Mouse (Mus musculus) fat pad, adult 2 months (tissue): Measurements from ENCODE around the gene Prdm1.

Source experiments
- DNase-seq: peaks from one replicate; pipeline ENCODE4 v3.0.0-alpha.2; 2011; ENCODE audit warnings: low read depth, low spot score; ENCODE audit errors: extremely low read depth

Gene Prdm1

DNA sequence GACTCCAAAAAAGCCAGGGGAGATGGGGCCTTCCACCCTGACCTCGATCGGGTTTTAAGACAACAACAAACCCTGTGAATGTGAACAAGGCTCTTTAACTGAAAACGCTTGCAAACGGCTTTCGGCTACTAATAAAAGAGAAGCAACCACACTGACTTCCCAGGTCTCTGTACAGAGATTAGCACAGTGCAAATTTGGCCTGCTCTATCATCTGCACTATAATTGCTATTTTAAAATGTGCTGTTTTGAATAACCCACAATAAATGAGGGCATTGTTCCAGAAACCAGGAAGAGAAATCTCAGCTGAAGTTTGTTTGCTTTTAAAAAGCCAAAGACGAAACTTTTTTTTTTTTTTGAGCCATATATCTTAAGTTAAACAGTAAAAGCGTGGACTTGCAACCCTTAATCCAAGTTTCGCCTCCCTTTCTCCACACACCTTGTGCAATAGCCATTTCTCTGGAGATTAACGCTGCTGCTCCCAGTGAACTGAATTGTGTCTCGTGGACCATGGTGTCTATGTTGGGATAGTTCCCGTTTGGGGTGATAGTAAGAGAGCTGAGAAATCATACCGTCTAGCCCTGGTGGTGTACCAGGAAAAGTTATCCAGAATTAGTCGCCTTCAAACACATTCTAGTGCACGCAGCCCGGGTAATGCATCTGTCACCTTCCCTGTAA is 34.3 kb downstream of the Prdm1 start:
- peak; percentile 23 for DNase-seq

DNA sequence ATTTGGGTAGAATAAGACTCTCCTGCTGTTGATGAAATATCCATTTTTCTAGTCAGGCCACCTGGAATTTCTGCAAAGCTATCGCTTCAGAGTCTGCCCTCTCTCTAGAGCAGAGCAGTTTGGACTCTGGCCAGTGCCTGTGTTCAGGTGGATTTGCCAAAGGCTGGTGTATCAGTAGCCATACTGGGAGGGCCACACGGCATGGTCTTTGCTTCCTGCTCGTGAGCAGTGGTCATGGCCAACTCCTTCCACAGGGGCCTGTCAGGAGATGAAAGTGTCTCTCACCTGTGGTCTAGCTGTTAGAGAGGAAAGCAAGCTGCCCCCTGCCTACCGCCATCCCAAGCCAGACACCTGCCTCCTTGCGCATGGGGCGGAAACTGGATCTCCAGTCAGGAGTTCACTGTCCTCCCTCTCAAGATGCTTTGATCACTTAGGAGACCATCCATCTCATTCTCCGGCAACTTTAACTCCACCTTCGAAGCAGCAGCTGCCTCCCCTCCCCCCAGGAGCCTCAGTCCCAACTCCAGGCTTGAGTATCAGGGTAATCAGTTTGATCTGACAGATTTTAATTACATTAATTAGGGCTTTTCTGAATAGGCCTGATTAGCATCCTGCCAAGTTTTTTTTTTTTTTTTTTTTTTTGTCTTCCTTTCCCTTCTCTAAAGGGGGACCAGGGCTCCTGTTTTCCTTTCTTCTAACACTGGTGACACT is 35.3 kb downstream of the Prdm1 start:
- DNase-seq, result no peak

DNA sequence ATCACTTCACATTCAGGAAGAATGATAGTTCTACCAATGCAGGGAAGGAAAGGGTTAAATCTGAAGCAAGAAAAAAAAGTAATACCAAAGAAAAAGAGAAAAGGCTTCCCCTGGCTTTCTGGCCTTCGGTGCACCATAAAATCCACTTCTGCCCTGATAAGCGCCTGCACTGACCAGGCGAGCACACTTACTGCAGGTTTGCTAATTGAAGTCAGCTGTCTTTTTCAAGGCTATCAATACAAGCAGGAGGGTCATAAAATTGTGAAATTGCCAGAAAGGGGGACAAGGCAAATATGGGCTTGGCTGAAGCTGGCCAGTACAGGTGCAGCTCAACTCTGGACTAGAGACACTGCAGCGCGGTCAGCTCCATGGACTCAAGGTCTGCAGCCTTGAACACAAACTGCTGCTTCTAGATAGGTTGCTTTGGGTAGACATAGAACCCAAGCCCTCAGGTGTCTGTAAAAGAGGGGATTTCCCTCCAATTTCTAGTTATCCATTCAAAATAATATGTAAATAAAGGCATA is 37.3 kb downstream of the Prdm1 start:
- DNase-seq, result no peak

DNA sequence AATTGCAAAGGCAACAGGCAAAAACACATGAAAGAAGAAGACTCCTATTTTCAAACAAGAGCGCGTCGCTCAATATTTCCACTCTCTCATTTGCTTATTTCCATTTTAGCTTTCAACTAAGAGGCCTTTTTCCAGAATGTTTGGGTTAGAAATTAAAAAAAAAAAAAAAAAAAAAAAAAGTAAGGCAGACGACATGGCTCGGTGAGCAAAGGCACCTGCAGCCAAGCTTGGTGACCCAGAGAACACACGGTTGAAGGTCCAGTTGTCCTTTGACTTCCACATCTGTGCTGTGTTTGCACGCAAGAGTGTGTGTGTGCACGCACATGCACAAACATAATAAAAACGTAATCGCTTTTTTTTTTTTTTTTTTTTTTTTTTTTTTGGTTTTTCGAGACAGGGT is 41.2 kb downstream of the Prdm1 start:
- DNase-seq, result no peak

DNA sequence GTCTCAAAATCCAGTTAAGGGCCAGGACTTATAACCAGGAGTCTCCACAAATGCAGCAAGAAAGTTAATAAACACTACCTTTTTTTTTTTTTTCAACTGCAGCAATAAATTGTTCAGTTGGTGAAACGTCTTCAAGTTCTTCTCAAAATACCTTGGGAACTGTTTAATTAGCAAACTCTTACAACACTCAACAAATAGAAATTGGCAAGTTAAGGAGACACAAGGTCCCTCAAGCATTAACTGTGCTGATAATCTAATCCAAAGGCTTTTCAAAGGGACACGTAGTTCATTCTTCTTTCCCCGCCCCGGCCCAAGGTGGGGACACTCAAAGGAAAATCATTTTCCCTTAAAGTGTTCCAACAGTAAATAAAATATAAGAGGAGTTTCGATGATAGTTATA is 44.2 kb downstream of the Prdm1 start:
- peak; percentile 62 for DNase-seq

DNA sequence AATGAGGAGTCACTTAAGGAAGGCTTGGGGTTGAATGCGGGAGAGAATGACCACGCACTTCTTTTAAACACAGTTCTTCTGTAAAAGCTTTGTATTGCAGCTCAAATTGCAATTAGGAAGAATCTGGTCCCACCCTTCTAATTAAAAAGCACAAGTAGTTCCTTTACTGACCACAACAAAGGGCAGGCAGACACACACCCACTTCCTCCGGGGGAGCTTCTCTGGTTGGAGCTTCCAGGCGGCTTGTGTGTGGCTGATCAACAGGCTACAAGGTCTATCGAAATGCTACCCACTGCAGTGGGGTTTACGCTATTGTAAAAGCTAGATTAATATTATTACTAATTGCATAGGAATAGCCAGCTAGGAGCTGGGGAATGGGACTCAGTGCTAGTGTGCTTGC is 45.2 kb downstream of the Prdm1 start:
- DNase-seq, result no peak

DNA sequence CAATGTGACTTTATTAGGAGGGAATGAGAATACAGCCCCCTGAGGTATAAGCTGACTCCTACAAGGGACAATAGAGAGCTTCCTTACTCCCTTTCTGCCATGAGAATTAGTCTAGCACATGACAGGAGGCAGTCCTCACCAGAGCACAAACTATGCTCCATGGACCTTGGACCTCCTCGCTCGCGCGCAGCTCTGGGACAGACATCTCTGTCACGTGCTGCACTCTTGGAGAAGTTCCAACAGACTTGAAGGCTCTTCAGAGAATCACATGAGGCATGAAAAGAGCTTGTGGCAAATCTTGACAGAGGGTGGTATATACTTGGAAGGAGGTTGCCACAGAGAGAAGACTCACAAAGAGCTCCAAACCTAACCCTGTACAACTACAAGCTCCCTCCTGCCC is 46.9 kb downstream of the Prdm1 start:
- no peak for DNase-seq

DNA sequence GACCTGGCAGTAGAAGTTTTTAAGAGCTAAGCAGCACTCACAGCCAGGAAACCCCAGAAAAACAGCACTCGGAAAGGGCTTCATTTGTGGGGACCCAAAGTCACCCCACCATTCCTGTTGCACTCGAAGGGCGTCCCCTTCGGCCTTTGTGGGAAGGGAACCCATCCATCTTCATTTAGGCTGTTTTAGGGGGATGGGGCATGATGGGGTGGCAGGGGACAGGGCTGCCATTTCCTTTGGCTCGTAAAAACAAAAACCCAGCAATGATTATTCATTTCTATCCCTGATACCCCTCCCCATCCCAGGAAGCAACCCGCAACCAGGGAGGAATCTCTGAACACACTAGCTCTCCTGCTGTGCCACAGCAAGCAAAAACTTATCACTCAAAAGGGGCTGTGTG is 49.0 kb downstream of the Prdm1 start:
- no peak for DNase-seq

DNA sequence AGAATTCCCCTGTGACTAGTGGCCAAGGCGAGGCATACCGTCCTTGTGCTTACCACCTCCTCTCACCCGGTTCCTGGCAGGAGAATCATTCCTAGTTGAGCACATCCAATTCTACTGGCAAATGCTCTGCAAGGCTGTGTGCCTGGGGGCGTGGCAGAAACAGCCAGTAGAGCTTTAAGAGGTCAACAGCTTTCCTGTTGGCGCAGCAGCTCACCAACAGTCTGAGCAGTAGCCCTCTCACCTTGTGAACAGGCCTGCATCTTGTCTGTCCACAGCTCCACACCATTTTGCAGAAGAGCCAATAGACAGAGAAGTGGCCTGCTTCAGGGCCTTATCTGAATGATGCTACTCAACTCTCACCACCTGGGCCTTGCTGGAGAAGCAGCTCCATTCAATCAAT is 50.2 kb downstream of the Prdm1 start:
- no peak for DNase-seq

DNA sequence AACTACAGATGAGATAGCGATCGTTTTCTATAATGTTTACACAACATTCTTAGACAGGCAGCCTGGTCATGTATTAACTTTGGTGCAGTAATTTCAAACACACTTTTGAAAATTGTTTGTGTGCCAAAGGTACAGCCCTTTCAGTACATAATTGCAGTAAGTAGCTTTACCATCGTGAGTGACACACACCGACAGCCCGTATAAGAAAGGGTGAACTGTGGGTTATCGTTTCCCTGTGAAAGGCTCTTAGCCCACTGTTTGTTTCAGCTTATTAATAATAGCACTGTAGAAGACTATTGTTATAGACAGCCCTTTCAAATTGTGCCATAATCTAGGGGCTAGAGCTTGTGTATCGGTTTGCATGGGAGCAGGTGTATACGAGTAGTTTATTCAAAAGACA is 51.1 kb downstream of the Prdm1 start:
- DNase-seq, result no peak

DNA sequence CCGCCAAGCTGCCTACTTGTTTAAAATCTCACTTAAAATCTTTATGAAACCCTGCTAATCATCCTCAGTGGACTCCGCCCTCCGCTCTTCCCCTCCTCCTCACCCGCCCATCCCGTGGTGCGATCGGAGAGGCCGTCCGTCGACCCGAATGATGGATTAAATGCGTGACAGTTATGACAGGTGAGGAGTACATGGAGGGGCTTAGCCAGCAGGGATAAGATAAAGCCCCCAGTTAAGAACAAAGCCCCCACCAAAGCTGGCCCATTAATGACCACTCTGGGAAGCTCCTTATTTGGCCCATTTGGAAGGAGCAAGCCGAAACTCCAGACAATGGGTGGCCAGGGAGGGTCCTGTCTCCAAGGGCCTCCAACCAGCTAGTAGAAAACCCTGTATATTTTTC is 51.8 kb downstream of the Prdm1 start:
- DNase-seq, result no peak

DNA sequence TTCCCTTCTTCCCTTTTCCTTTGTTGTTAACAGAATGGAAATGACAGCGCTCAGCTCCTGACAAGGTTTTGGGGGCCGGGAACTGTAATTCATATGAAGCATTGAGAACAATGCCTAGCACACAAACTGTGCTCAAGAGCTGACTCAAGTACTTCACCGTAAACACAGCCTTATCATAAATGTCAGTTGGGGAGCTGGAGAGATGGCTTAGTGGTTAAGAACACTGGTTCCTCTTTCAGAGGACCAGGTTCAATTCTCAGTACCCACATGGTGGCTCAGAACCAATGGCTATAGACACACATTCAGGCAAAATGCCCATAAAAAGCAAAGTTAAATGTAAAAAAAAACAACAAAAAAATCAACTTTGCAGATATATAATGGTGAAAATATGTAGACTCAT is 52.9 kb downstream of the Prdm1 start:
- no peak for DNase-seq

DNA sequence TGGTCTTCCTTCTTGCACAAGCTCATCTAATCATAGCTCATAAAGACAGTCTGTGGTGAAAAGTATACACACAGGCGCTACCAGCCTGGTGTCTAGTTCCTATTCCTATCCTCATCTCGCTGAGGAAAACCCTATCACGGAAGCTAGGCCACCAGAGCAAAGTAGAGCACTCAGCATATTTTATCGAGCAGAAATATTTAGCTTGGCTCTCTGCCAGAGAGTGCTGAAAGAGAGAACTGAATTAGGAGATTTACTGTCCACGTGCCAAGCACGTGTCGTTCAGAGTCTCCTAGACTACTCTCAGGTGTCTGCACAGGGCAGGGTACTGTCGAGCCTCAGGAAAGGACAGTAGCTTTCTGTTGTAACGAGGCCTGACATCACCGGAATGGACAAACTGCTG is 54.0 kb downstream of the Prdm1 start:
- DNase-seq, result no peak

DNA sequence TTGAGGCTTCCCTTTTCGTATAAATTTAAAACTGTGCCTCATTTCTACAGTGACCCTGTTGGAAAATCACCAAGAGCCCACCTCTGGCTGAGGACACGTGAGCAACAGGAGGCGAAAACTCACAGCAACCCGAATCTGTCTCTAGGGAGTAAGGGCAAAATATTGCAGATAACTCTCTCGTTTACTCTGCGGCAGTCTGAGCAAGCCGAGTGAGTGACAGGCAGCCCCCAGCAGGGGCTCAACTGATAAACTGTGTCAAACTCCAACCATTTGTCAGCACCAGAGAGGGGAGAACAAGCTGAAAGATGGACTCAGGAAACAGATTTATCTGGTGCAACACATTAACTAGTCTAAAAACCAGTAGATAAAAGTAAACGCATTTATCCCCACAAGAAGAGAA is 62.7 kb downstream of the Prdm1 start:
- DNase-seq, result no peak

DNA sequence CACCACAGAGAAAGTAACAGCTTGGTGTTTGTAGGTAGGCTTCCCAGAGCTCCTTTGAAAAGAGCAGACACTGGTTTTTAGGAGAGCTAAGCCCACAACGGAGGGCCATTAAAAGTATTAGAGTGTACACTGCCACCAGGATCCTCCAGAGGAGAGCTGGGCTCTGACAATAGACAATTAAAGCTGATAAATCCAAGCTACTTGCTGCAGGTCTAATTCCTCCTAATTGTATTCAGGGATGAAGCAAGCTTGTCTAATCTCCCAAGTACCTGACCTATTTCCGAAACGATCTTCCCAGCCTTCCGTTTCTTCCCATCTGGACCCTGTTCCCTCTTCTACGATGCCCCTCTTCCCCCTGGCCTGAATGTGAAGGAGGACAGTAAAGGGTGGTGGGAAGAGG is 63.7 kb downstream of the Prdm1 start:
- no peak for DNase-seq

DNA sequence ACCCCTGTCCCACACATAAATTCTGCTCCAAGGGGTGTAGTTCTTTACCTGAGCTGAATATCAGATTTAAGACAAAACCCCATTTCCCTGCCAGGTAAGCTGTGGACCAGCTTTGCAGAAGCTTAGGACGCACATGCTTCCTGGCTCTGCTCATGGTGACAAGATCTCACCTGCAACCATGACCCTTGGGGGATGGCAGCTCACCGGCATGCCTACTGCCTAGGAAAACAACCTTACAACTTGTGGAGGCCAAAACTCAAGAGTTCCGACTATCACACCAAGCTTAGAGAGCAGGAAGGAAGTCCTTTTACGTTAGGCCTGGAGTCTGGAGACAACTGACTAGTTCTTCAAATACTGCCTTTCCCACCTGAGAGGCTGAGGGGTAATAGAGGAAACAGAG is 64.4 kb downstream of the Prdm1 start:
- DNase-seq, result no peak

DNA sequence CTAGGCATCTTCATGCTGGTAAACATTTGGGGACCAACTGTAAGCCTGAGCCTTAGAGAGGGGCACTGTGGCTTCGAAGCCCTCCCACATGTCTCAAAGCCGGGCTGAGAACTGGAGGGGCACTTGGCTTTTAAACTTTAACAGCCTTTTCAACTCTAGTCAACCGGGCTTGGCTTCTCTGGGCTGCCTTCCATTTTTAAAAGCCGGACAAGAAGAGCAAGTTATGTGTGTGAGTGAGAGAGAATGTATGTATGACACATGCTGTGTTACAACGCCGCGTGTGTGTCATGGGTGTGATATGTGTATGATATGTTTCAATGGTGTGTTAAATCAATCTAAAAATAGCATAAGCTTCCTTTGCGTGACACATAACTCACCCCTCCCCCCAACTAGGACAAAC is 66.0 kb downstream of the Prdm1 start:
- DNase-seq, result no peak

DNA sequence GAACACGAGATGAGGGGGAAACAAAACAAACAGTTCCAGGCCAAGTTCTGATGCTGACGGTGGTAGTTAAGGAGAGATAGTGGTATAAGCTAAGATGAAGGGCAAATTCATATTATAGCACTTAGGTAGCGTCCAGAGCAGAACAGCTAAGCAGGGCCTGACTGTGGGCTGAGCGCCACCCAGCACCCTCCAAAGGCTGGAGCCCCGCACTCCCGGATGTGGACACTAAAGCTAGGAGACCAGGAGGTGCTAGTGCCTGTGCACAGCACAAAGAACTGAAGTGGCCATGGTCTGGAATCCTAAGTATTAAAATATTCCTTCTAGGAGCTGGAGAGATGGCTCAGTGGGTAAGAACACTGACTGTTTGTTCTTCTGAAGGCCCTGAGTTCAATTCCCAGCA is 67.2 kb downstream of the Prdm1 start:
- DNase-seq, result no peak

DNA sequence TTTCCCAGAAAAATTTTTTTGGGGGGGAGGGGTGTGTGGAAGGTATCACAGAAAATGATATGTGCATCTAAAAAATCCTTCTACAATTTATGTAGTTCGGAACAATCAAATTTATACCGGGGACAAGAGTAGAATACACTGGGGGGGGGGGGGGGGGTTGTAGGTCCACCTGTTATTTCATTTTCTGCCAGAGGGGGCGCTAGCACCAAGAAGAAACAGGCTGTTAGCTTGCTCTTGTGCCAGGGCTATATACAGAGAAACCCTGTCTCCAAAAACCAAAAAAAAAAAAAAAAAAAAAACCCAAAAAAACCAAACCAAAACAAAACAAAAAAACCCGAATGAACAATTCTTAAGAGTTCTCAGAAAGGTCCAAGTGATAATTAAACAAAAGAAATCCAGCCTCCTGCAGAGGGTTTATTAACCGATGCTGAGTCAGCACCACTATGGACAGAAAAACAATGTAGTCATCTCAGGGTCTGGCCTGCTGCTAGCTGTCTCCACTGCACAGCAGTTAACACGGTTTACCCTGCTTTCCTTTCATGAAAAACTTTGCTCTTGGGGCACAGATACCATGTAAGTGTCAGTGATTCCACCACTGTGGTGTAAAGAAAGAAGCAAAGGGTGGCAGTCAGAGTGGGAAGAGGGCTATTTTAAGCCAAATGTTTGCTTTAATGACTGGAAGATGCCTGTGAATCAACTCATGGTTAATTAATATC is 68.0 kb downstream of the Prdm1 start:
- DNase-seq, result no peak

DNA sequence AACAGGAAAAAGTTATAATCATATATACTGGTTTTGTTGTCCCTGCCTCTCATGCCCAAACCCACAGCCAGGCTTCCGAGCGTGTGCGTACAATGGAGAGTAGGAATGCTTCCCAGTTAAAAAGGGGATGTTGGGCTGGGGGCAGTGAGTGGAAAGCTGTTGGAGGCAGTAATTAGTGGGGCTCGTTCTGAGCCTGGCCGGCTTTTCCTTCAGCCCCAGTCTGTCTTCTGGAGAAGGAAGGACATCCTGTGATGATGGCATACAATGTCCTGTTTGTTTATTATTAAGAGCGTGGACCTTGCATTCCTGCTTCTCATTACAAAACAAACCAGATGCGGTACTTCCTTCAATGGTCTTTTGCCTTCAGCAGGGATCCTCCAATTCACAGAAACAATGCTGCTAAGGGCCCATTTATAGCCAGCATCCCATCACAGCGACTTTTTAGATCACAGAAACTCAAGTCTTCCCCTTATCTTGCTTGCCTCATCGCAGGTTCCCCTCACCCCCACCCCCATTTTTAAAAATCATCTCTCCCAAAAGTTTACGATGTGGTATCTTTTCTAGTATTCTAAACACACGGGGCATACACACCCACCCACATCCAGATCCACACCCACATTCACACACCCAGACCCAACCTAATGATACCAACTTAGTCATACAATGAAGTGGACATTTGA is 68.8 kb downstream of the Prdm1 start:
- DNase-seq, result no peak

DNA sequence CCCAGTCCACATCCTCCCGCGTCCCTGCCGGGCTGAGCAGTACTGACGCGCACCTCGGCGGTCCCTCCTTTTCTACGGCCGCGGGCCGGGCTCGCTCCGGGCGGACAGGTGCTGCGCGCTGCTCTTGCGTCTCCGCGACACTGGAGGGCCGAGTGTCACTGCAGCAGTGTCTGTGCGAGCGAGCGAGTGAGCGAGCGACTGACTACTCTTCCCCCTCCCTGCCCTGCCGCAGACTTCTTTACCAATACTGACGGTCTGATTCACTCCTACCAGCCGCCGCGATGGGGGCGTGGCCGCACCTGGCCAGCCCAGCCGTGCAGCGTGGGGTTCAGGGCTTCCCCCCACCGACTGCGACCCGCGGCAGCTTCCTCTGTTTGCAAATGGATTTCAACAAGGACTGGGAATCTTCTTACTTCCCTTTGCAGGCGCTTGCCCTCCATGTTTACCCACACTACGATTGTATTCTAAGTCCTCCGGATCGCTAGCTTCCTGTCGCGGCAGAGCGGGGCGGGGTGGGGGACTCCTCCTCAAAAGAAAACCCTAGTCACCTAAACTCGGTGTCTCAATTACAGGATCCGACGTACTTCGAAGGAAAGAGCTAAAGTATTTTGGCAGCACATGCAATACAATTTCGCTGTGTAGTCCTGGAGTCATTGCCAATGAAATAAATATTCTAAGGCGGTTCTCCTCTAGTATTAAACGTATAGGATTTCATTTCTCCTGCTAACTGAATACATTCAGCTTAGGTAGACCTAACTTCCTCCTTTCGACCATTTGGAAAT is 69.6 kb downstream of the Prdm1 start:
- DNase-seq, result no peak
